1 mouse cellular context compared by ENCODE assay signal in genomic region chr5:120765010-120765409, GRCm38 (mm10).
TF ChIP-seq lines count a peak whose summit lies in the region.

No protein-coding gene starts in this region.

TF ChIP-seq in CH12.LX, 34 proteins besides CTCF, POLR2A, EP300 and RAD21:
- TF ChIP-seq ZNF384 (IDR thresholded peaks at IDR 0.05; ENCODE audit: low read depth, low read length): no peak
